In genomic region chr6:125110927-125111326, GRCm38 (mm10) we compare ENCODE assay signal across 8 mouse cellular contexts. TPM values are rescaled to one million over a fixed set of nuclear protein-coding genes. Genes with fewer than 3 reads are reported as not detected.
A peak's percentile ranks its signal among the peaks of the same experiment; 100 is the strongest.
DNase-seq lines count a peak whose midpoint lies in the region; ATAC-seq and TF ChIP-seq lines count a peak whose summit lies in the region.
"Had no signal": no experiment of that assay in that cellular context is flagged by ENCODE, and none has a peak within 500 bp of the region (broad histone marks: within the 10 kb centered on the region; RNA-seq: fewer than 3 reads in every experiment).

No protein-coding gene starts in this region.

- H3K36me3 ChIP-seq in kidney, embryonic 15.5 days = peaks cover 98% of the 10 kb centered on the region
- peaks cover 100% of the 10 kb centered on the region for H3K36me3 ChIP-seq in E14TG2a.4 (ENCODE audit: insufficient read depth, low read length)

- H3K27ac ChIP-seq in kidney, embryonic 15.5 days = no peak overlapping the region
- H3K27ac ChIP-seq: liver, embryonic 15.5 days had no signal

- no peak overlapping the region for H3K9ac ChIP-seq in kidney, embryonic 15.5 days
- H3K9ac ChIP-seq: liver, embryonic 15.5 days had no signal

- H3K27me3 ChIP-seq in kidney, embryonic 15.5 days = no peaks in the 10 kb centered on the region
- H3K27me3 ChIP-seq in E14TG2a.4 (ENCODE audit: insufficient read depth, low read length) = no peaks in the 10 kb centered on the region
- H3K27me3 ChIP-seq: liver, embryonic 15.5 days had no signal

- H3K4me1 ChIP-seq in kidney, embryonic 15.5 days = no peaks in the 10 kb centered on the region
- peaks cover 13% of the 10 kb centered on the region for H3K4me1 ChIP-seq in E14TG2a.4 (replicated peaks; ENCODE audit: low read depth, low read length)
- H3K4me1 ChIP-seq: liver, embryonic 15.5 days had no signal

- peak; percentile 60 for DNase-seq in kidney, adult 9 months
- peak; percentile 54 for DNase-seq in A20 (ENCODE audit: low read depth, low spot score)
- peak; percentile 47 for DNase-seq in embryo, embryonic 11 days
- peak; percentile 76 for DNase-seq in lung, postnatal 36 days
- no peak for DNase-seq in spleen, adult 12 weeks (ENCODE audit: low spot score)

- no peak for ATAC-seq in kidney, embryonic 15.5 days (replicated peaks; ENCODE audit: low FRiP score)

- no peak overlapping the region for H3K4me3 ChIP-seq in kidney, embryonic 15.5 days (replicated peaks)
- no peak overlapping the region for H3K4me3 ChIP-seq in E14TG2a.4 (replicated peaks; ENCODE audit: low read length)
- H3K4me3 ChIP-seq: liver, embryonic 15.5 days had no signal

- 92% methylated on average over 7 of the region's 7 CpGs for WGBS in kidney, embryonic 15.5 days

- H3K4me2 ChIP-seq in kidney, embryonic 15.5 days = no peak overlapping the region
- H3K4me2 ChIP-seq: liver, embryonic 15.5 days had no signal

- peak; percentile 52 for TF ChIP-seq CTCF in E14TG2a.4 (conservative IDR thresholded peaks at IDR 0.05; ENCODE audit: low read length)

- no peaks in the 10 kb centered on the region for H3K9me3 ChIP-seq in kidney, embryonic 15.5 days (replicated peaks)
- no peaks in the 10 kb centered on the region for H3K9me3 ChIP-seq in E14TG2a.4 (ENCODE audit: low read length)
- H3K9me3 ChIP-seq: liver, embryonic 15.5 days had no signal

RNA-seq across cellular contexts. Expression of gene Chd4, which starts 15.1 kb away (rescaled TPM):
- polyA plus RNA-seq in kidney, embryonic 15.5 days (2015; fragmentation: Nextera tagmentation; extraction: Ambion mirVana) = 99.2 and 100 TPM in 2 replicates

RNA-seq across cellular contexts. Expression of gene Nop2, which starts 20.8 kb away (rescaled TPM):
- 65.0 and 69.0 TPM in 2 replicates for polyA plus RNA-seq in kidney, embryonic 15.5 days (2015; fragmentation: Nextera tagmentation; extraction: Ambion mirVana)

RNA-seq across cellular contexts. Expression of gene Iffo1, which starts 34.1 kb away (rescaled TPM):
- polyA plus RNA-seq in kidney, embryonic 15.5 days (2015; fragmentation: Nextera tagmentation; extraction: Ambion mirVana) = 9.6 and 10.4 TPM in 2 replicates

RNA-seq across cellular contexts. Expression of gene Lpar5, which starts 43.2 kb away (rescaled TPM):
- 0.33 and 0.55 TPM in 2 replicates for polyA plus RNA-seq in kidney, embryonic 15.5 days (2015; fragmentation: Nextera tagmentation; extraction: Ambion mirVana)

RNA-seq across cellular contexts. Expression of gene Gapdh, which starts 55.3 kb away (rescaled TPM):
- polyA plus RNA-seq in kidney, embryonic 15.5 days (2015; fragmentation: Nextera tagmentation; extraction: Ambion mirVana) = 2,116 and 2,124 TPM in 2 replicates
